Mouse (Mus musculus) ovary, postnatal 14 days (tissue): ENCODE measurements around the gene Jarid2.
"Not testable (repeated sequence)": the region's sequence is repeated elsewhere in the genome, so short reads cannot be mapped to it uniquely, and the experiment has no call there.

Source experiments
- DNase-seq: peaks from one replicate; pipeline ENCODE4 v3.0.0; 2022; ENCODE audit warnings: low spot score

Jarid2 gene

DNA sequence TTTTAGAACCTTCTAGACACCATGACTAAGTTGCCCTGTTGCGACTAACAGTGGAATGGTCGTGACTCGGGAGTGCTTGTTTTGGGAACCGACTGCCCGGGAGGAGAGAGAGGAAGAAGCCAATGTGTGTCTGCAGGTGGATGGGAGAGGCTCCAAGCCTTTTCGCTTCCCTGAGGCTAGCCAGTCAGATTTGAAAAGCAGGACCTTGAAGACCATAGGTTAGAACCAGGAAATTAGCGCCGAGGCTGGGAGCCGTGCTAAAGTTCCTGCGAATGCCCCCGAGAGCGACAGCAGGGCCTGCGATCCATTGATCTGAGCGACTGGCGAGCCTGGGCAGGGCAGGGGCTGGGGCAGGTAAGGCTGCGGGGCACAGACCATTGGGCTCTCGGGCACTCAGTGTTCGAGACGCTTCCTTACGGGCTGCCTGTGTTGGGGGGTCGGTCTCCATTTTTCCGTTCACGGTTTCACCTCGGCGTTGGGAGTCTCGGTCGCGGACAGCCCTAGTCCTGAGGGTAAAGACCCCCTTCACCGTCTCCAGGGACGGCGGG is at the start of gene Jarid2:
TSS of gene Jarid2 (plus strand) at position 51 of the 548 bp plus-strand sequence.
- peak; percentile 31 for DNase-seq

GRCm38 (mm10) chr13:44681051-44681450 is 48.2 kb upstream of the Jarid2 start:
- DNase-seq, result no peak

- no peak for DNase-seq
Observed at GRCm38 (mm10) chr13:44688140-44688539, 41.1 kb upstream of the Jarid2 start.

DNA sequence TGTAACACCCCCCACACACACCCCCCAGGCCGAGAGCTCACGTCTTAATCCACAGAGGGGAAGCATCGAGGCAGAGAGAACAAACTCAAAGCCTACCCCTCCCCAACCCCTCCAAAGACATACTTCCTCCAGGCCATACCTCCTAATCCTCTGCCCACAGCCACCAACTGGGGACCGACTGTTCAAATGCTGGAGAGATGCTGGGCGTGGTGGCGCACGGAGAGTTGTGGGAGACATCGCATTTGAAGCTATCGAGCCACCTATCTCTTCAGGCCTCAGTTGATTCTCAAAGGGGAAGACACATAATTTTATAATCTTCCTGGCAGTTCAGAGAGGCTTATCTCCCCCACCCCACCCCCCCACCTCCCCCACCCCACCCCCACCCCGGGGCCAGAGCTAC is 31.6 kb upstream of the Jarid2 start:
- no peak for DNase-seq

- DNase-seq, result no peak
Observed at GRCm38 (mm10) chr13:44704036-44704801, 25.1 kb upstream of the Jarid2 start.

GRCm38 (mm10) chr13:44705031-44705742 is 24.1 kb upstream of the Jarid2 start:
- no peak for DNase-seq

DNA sequence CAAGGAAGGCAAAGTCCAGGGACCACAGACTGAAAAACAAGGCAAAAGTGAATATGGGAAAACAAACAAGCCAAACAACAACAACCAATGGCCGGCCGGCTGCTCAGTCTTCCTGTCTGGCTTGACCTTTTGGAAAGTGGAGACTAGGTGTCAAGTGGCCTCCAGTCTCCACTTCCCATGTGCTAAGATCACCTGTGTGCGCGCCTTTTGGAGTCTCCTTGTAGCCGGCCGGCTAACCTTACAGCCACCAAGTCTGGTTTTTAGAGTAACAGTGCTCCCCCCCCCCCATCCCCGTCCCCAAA is 23.6 kb upstream of the Jarid2 start:
- DNase-seq, result no peak

DNA sequence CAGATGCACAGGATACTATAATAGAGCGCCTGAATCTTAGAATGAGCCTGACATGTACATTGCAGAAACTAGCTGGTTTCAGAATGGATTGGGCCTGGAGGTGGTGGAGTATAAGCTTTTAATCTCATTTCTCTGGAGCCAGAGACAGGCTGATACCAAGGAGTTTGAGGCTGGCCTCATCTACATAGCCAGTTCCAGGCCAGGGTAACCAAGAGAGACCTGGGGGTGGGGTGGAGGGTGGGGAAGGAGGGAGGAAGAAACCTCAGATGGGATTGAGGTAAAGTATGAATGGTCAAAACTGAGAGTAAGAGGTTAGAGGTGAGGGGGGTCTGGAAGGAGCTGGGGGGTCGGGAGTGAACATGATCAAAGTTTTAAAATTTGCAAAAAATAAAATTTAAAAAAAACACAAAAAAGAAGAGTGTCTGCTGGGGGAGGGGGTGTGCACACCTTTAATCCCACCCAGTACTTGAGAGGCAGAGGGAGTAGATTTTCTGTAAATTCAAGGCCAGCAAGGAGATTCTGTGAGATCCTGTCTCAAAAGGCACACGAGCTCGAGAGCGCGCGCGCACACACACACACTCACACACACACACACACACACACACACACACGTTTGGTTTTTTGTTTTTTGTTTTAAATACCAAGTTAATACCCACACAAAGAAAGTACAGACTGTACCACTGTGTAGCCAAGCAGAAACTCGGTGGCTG is 22.9 kb upstream of the Jarid2 start:
- no peak for DNase-seq

DNA sequence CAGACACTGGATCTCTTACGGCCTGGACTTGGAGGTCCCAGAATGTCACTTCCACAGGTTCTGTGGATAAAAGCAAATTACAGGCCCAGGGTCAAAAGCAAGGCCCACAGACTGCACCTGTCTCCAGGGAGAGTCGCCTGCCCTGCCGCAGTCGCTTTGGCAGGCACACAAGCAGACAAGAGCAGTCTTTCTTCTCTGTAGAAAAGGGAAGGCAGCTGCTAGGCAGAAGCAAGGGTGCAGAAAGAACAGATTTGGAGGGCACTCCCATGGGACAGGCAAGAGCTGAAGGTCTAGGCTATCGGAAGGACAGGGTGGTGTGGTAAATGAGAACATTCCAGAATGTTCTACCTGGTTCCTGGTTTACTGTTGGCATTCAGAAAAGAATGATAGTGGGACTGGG is 22.1 kb upstream of the Jarid2 start:
- DNase-seq, result no peak

- no peak for DNase-seq
Observed at GRCm38 (mm10) chr13:44708336-44709017, 20.8 kb upstream of the Jarid2 start.

- no peak for DNase-seq
Observed at GRCm38 (mm10) chr13:44709747-44710480, 19.4 kb upstream of the Jarid2 start.

DNA sequence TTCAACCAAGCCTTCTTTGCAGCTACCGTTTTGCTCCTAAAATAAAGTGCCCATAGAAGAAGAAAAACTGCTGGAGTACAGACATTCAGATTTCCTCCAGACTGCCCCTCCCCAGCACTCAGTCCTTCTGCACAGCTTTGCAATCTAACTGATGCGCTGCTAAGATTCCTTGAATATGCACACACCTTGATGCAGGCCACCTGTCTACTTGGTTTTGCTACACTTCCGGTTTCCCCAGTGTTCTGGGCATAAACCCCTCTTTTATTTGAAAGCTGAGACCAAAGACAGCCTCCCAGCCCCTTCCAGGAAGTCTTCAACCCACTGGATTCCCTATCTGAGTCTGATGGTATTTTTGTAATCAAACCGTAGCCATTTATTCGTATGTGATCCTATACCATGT is 18.2 kb upstream of the Jarid2 start:
- no peak for DNase-seq

DNA sequence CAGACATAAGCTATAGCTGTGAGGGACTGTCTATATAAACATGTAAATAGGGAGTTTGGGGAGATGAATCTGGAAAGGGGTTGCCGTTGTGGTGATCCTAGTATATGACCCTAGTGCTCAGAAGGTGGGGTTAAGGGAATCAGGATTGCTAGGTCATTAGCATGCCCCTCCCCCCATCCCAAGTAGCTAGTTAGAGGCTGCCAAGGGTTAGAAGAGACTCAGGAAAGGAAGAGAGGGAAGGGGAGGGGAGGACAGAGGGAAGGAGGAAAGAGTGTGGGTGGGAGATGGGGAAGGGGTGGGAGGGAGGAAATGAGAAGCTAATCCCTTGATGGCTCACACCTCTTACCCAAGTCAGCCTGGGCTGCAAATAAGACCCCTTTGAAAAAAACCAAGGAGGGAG is 17.4 kb upstream of the Jarid2 start:
- no peak for DNase-seq

- no peak for DNase-seq
Observed at GRCm38 (mm10) chr13:44715187-44715885, 13.9 kb upstream of the Jarid2 start.

DNA sequence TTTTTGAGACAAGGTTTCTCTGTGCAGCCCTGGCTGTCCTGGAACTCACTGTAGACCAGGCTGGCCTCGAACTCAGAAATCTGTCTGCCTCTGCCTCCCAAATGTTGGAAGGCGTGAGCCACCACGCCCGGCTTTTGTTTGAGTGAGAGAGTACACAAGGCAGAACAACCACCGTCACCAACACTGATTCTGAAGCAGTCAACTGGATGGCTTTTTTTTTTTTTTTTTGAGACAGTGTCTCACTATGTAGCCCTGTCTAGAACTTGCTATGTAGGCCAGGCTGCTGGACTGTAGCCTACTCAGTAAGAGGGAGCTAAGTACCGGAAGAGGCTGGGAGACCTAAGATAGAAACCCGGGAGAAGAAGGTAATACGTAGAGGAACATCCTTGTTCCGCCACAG is 11.4 kb upstream of the Jarid2 start:
- DNase-seq, result no peak

GRCm38 (mm10) chr13:44718465-44718864 is 10.8 kb upstream of the Jarid2 start:
- DNase-seq, result not testable (repeated sequence)

GRCm38 (mm10) chr13:44720094-44720493 is 9.2 kb upstream of the Jarid2 start:
- no peak for DNase-seq

DNA sequence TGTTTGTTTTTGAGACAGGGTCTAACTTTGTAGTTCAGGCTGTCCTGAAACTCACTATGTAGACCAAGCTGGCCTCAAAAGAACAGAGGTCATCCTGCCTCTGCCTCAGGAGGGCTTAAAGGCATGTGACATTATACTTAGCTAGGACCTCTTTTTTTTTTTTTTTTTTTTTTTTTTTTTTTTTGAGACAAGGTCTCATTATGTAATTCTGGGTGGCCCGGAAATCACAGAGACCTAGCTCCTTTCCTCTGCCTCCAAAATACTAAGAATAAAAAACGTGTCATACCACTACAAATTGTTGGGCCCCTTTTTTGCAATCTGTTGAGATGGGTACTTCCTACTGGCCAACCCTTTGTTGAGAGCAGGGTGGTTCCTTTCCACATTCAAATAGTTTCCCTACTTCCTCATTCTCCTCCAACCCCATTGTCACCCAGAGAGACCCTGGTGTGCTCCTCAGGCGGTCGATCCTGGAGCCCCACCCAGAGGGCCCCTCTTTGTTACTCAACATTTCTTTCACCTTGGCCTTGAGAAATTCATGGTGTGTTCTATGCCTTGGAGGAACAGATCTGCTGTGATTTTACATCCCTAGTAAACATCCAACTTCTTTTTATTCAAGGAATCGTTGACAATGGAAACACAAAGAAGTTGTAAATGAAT is 7.3 kb upstream of the Jarid2 start:
- no peak for DNase-seq

DNA sequence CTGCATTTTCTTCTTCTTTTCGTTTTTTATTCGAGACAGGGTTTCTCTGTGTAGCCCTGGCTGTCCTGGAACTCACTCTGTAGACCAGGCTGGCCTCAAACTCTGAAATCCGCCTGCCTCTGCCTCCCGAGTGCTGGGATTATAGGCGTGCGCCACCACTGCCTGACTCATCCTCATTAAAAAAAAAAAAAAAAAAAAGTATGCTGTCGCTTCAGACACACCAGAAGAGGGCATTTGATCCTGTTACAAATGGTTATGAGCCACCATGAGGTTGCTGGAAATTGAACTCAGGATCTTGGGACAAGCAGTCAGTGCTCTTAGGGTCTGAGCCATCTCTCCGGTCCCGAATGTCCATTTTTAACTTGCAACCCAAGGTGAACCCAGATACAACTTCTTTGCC is 5.8 kb upstream of the Jarid2 start:
- not testable (repeated sequence) for DNase-seq

DNA sequence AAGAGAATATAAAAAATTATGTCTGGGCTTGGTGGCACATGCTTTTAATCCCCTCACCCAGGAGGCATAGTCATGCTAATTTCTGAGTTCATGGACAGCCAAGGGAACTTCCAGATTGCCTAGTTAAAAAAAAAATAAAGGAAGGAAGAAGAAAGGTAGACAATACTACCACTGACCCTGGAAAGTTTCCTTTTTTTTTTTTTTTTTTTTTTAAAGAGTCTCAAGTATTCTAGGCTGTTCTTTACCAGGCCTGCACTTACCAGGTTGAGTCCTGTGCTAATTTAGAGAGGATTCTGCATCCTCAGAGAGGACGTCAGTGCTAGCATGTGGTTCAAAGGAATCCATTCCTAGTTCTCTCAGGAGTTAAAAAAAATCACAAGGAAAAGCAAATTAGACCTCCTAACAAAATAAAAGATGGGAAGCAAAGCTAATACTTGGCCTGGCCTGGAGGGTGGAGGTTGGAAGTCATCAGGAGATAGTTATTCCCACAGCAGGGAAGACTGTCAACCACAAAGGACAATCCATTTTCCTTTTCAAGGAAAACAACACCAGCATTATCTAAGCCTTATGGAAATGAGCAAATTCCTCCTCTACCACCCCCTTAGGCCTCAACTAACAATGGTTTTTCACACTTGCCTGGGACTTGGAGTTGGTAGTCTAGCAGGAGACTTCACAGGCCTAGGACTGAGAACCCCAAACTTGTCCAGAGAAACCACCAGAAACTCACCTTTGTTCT is 961 bp upstream of the Jarid2 start:
- DNase-seq, result no peak
